Mouse (Mus musculus): ENCODE measurements around the gene P2ry2. TPM values are rescaled to one million over a fixed set of nuclear protein-coding genes. Genes with fewer than 3 reads are reported as not detected.

P2ry2 gene
- total and polyA plus RNA-seq, 2 experiments from 2014 or later, result 0.51 to 0.52 TPM

- H3K4me3 ChIP-seq (ENCODE audit: low read length), result no peak overlapping the region
- H3K36me3 ChIP-seq (ENCODE audit: insufficient read depth, low read length), result no peaks in the 10 kb centered on the region
- WGBS, result 20% methylated on average over 4 of the region's 4 CpGs
- H3K27me3 ChIP-seq (ENCODE audit: insufficient read depth, low read length), result no peaks in the 10 kb centered on the region
- peak; percentile 56 for DNase-seq (ENCODE audit: low spot score)
- H3K9me3 ChIP-seq (ENCODE audit: low read length), result no peaks in the 10 kb centered on the region
- peak; percentile 50; the same call in 1 of the 2 replicates for ATAC-seq
- H3K9ac ChIP-seq (replicated peaks; ENCODE audit: low read length), result no peak overlapping the region
- peak; percentile 86 for TF ChIP-seq CTCF (IDR thresholded peaks at IDR 0.05; ENCODE audit: low read depth)
- no peaks in the 10 kb centered on the region for H3K4me1 ChIP-seq (ENCODE audit: insufficient read depth, low read length)
- no peak overlapping the region for H3K4me2 ChIP-seq (ENCODE audit: low read depth, low read length)
- no peak overlapping the region for H3K27ac ChIP-seq
Observed at GRCm38 (mm10) chr7:100965079-100965478, 47.6 kb downstream of the P2ry2 start.

- H3K36me3 ChIP-seq (ENCODE audit: insufficient read depth, low read length), result no peaks in the 10 kb centered on the region
- no peak for TF ChIP-seq CTCF (IDR thresholded peaks at IDR 0.05; ENCODE audit: low read depth)
- H3K27me3 ChIP-seq (ENCODE audit: insufficient read depth, low read length), result no peaks in the 10 kb centered on the region
- H3K4me1 ChIP-seq (ENCODE audit: insufficient read depth, low read length), result no peaks in the 10 kb centered on the region
- WGBS, result 80% methylated on average over 6 of the region's 6 CpGs
- H3K4me2 ChIP-seq (ENCODE audit: low read depth, low read length), result no peak overlapping the region
- H3K9me3 ChIP-seq (ENCODE audit: low read length), result no peaks in the 10 kb centered on the region
- H3K27ac ChIP-seq, result no peak overlapping the region
- no peak overlapping the region for H3K4me3 ChIP-seq (ENCODE audit: low read length)
- H3K9ac ChIP-seq (replicated peaks; ENCODE audit: low read length), result no peak overlapping the region
- ATAC-seq, result no peak
- no peak for DNase-seq (ENCODE audit: low spot score)
Observed at GRCm38 (mm10) chr7:100964242-100964641, 48.4 kb downstream of the P2ry2 start.

- Histone ChIP-seq H3K4me3 (ENCODE audit: low read length) (no peak overlapping the region), H3K27ac (no peak overlapping the region)
Observed at GRCm38 (mm10) chr7:100963381-100963780, 49.3 kb downstream of the P2ry2 start.

GRCm38 (mm10) chr7:100961146-100961545 is 51.5 kb downstream of the P2ry2 start:
- H3K4me1 ChIP-seq (ENCODE audit: insufficient read depth, low read length), result no peaks in the 10 kb centered on the region
- H3K27ac ChIP-seq, result no peak overlapping the region
- no peaks in the 10 kb centered on the region for H3K27me3 ChIP-seq (ENCODE audit: insufficient read depth, low read length)
- no peak for ATAC-seq
- no peaks in the 10 kb centered on the region for H3K9me3 ChIP-seq (ENCODE audit: low read length)
- no peak overlapping the region for H3K4me2 ChIP-seq (ENCODE audit: low read depth, low read length)
- H3K9ac ChIP-seq (replicated peaks; ENCODE audit: low read length), result no peak overlapping the region
- TF ChIP-seq CTCF (IDR thresholded peaks at IDR 0.05; ENCODE audit: low read depth), result no peak
- no peaks in the 10 kb centered on the region for H3K36me3 ChIP-seq (ENCODE audit: insufficient read depth, low read length)
- 69% methylated on average over 7 of the region's 7 CpGs for WGBS
- H3K4me3 ChIP-seq (ENCODE audit: low read length), result no peak overlapping the region
- no peak for DNase-seq (ENCODE audit: low spot score)

More at GRCm38 (mm10) chr7:100963381-100963780, 49.3 kb downstream of the P2ry2 start:
- ATAC-seq, result no peak
- Histone ChIP-seq H3K27me3 (ENCODE audit: insufficient read depth, low read length) (no peaks in the 10 kb centered on the region), H3K36me3 (ENCODE audit: insufficient read depth, low read length) (no peaks in the 10 kb centered on the region), H3K9ac (replicated peaks; ENCODE audit: low read length) (no peak overlapping the region), H3K9me3 (ENCODE audit: low read length) (no peaks in the 10 kb centered on the region), H3K4me1 (ENCODE audit: insufficient read depth, low read length) (no peaks in the 10 kb centered on the region), H3K4me2 (ENCODE audit: low read depth, low read length) (no peak overlapping the region)
- DNase-seq (ENCODE audit: low spot score), result no peak
- no peak for TF ChIP-seq CTCF (IDR thresholded peaks at IDR 0.05; ENCODE audit: low read depth)
- WGBS, result 69% methylated on average over 8 of the region's 8 CpGs

- ATAC-seq (no peak), DNase-seq (ENCODE audit: low spot score) (no peak)
- TF ChIP-seq CTCF (IDR thresholded peaks at IDR 0.05; ENCODE audit: low read depth), result no peak
- Histone ChIP-seq H3K4me3 (ENCODE audit: low read length) (no peak overlapping the region), H3K27me3 (ENCODE audit: insufficient read depth, low read length) (no peaks in the 10 kb centered on the region), H3K36me3 (ENCODE audit: insufficient read depth, low read length) (no peaks in the 10 kb centered on the region), H3K4me1 (ENCODE audit: insufficient read depth, low read length) (no peaks in the 10 kb centered on the region), H3K9ac (replicated peaks; ENCODE audit: low read length) (no peak overlapping the region), H3K9me3 (ENCODE audit: low read length) (no peaks in the 10 kb centered on the region), H3K4me2 (ENCODE audit: low read depth, low read length) (no peak overlapping the region), H3K27ac (no peak overlapping the region)
- WGBS, result 85% methylated on average over 2 of the region's 2 CpGs
Observed at GRCm38 (mm10) chr7:100960462-100960861, 52.2 kb downstream of the P2ry2 start.

- Histone ChIP-seq H3K4me3 (ENCODE audit: low read length) (no peak overlapping the region), H3K9me3 (ENCODE audit: low read length) (no peaks in the 10 kb centered on the region), H3K36me3 (ENCODE audit: insufficient read depth, low read length) (no peaks in the 10 kb centered on the region), H3K4me2 (ENCODE audit: low read depth, low read length) (no peak overlapping the region), H3K4me1 (ENCODE audit: insufficient read depth, low read length) (no peaks in the 10 kb centered on the region), H3K27me3 (ENCODE audit: insufficient read depth, low read length) (no peaks in the 10 kb centered on the region), H3K9ac (replicated peaks; ENCODE audit: low read length) (no peak overlapping the region), H3K27ac (no peak overlapping the region)
- TF ChIP-seq CTCF (IDR thresholded peaks at IDR 0.05; ENCODE audit: low read depth), result peak; percentile 49
- DNase-seq (ENCODE audit: low spot score), result peak; percentile 33
- 100% methylated on average over 2 of the region's 2 CpGs for WGBS
- no peak for ATAC-seq
Observed at GRCm38 (mm10) chr7:100958426-100958825, 54.2 kb downstream of the P2ry2 start.

GRCm38 (mm10) chr7:100952686-100953085 is 60.0 kb downstream of the P2ry2 start:
- TF ChIP-seq CTCF (IDR thresholded peaks at IDR 0.05; ENCODE audit: low read depth), result no peak
- ATAC-seq, result no peak

More at GRCm38 (mm10) chr7:100952686-100953085, 60.0 kb downstream of the P2ry2 start:
- no peak overlapping the region for H3K4me2 ChIP-seq (ENCODE audit: low read depth, low read length)
- no peaks in the 10 kb centered on the region for H3K27me3 ChIP-seq (ENCODE audit: insufficient read depth, low read length)
- H3K4me1 ChIP-seq (ENCODE audit: insufficient read depth, low read length), result no peaks in the 10 kb centered on the region
- H3K36me3 ChIP-seq (ENCODE audit: insufficient read depth, low read length), result no peaks in the 10 kb centered on the region
- DNase-seq (ENCODE audit: low spot score), result no peak
- no peak overlapping the region for H3K4me3 ChIP-seq (ENCODE audit: low read length)
- no peak overlapping the region for H3K27ac ChIP-seq
- 85% methylated on average over 7 of the region's 7 CpGs for WGBS
- no peaks in the 10 kb centered on the region for H3K9me3 ChIP-seq (ENCODE audit: low read length)
- H3K9ac ChIP-seq (replicated peaks; ENCODE audit: low read length), result no peak overlapping the region
